ENCODE assay signal across 9 mouse cellular contexts in the genomic region with DNA sequence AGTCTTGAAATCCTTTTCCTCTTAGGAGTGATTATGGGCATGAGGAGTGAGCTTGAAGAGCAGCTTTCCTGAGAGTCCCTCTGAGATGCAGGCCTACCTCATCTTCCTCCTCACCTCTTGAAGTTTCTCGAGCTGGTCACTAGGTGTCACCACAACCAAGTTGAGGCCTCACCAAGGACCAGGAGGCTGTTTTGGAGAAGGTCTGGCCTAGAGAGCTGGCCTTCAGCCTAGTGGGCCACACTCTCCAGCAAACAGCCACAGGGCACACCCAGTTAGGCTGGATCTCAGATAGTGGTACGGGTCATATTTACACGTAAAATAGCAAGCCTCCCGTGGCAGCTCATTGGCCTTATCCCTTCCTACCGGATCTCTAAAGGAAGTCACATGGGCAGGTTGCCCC.
A peak's percentile ranks its signal among the peaks of the same experiment; 100 is the strongest.
DNase-seq lines count a peak whose midpoint lies in the region; ATAC-seq and TF ChIP-seq lines count a peak whose summit lies in the region.
"Had no signal": no experiment of that assay in that cellular context is flagged by ENCODE, and none has a peak within 500 bp of the region (broad histone marks: within the 10 kb centered on the region; RNA-seq: fewer than 3 reads in every experiment).

No protein-coding gene starts in this region.

- peaks cover 64% of the 10 kb centered on the region for H3K27me3 ChIP-seq in midbrain, embryonic 10.5 days (ENCODE audit: low read depth, poor library complexity, severe bottlenecking)
- H3K27me3 ChIP-seq in midbrain, embryonic 15.5 days (replicated peaks): peaks cover 12% of the 10 kb centered on the region; the same call in 1 of the 2 replicates
- H3K27me3 ChIP-seq in kidney, embryonic 14.5 days (ENCODE audit: control insufficient read depth, insufficient read depth, low read length): no peaks in the 10 kb centered on the region; the same call in 1 of the 2 replicates
- no peaks in the 10 kb centered on the region for H3K27me3 ChIP-seq in liver, embryonic 14.5 days (ENCODE audit: control insufficient read depth, insufficient read depth, low read length)

- peak; percentile 57 for TF ChIP-seq CTCF in liver, embryonic 14.5 days (IDR thresholded peaks at IDR 0.05; ENCODE audit: low read depth)

- no peak overlapping the region for H3K27ac ChIP-seq in midbrain, embryonic 10.5 days (replicated peaks)
- no peak overlapping the region for H3K27ac ChIP-seq in midbrain, embryonic 15.5 days
- no peak overlapping the region for H3K27ac ChIP-seq in kidney, embryonic 14.5 days (ENCODE audit: low read depth, low read length)
- H3K27ac ChIP-seq in liver, embryonic 14.5 days: no peak overlapping the region
- H3K27ac ChIP-seq: limb, embryonic 12.5 days had no signal

- H3K9ac ChIP-seq in midbrain, embryonic 15.5 days: no peak overlapping the region
- no peak overlapping the region for H3K9ac ChIP-seq in kidney, embryonic 14.5 days (ENCODE audit: low read depth, low read length)
- no peak overlapping the region for H3K9ac ChIP-seq in liver, embryonic 14.5 days (replicated peaks)
- H3K9ac ChIP-seq: limb, embryonic 12.5 days had no signal

- TF ChIP-seq EP300 in liver, embryonic 14.5 days (IDR thresholded peaks at IDR 0.05; ENCODE audit: low read depth): no peak

- 53% methylated on average over 5 of the region's 5 CpGs for WGBS in midbrain, embryonic 10.5 days
- WGBS in midbrain, embryonic 15.5 days: 59% methylated on average over 5 of the region's 5 CpGs
- 53% methylated on average over 5 of the region's 5 CpGs for WGBS in kidney, embryonic 14.5 days
- 45% methylated on average over 5 of the region's 5 CpGs for WGBS in liver, embryonic 14.5 days (ENCODE audit: insufficient replicate concordance)

- no peak overlapping the region for H3K4me3 ChIP-seq in midbrain, embryonic 10.5 days
- H3K4me3 ChIP-seq in midbrain, embryonic 15.5 days: no peak overlapping the region
- no peak overlapping the region for H3K4me3 ChIP-seq in kidney, embryonic 14.5 days (ENCODE audit: low read length)
- no peak overlapping the region for H3K4me3 ChIP-seq in liver, embryonic 14.5 days (ENCODE audit: insufficient read depth in 1 of 2, low read depth in 2 of 2, low read length in 2 of 2)
- H3K4me3 ChIP-seq: limb, embryonic 12.5 days had no signal

- no peak overlapping the region for H3K4me2 ChIP-seq in midbrain, embryonic 15.5 days
- H3K4me2 ChIP-seq in kidney, embryonic 14.5 days (replicated peaks; ENCODE audit: low read depth, low read length): no peak overlapping the region
- no peak overlapping the region for H3K4me2 ChIP-seq in liver, embryonic 14.5 days (ENCODE audit: low read depth)
- H3K4me2 ChIP-seq: limb, embryonic 12.5 days had no signal

- peaks cover 14% of the 10 kb centered on the region for H3K36me3 ChIP-seq in midbrain, embryonic 10.5 days
- no peaks in the 10 kb centered on the region for H3K36me3 ChIP-seq in midbrain, embryonic 15.5 days (replicated peaks)
- no peaks in the 10 kb centered on the region for H3K36me3 ChIP-seq in kidney, embryonic 14.5 days (ENCODE audit: control insufficient read depth, insufficient read depth, low read length)
- H3K36me3 ChIP-seq in liver, embryonic 14.5 days (replicated peaks; ENCODE audit: control insufficient read depth, insufficient read depth, low read depth): no peaks in the 10 kb centered on the region
- H3K36me3 ChIP-seq: limb, embryonic 12.5 days had no signal

- H3K4me1 ChIP-seq in midbrain, embryonic 10.5 days: peaks cover 74% of the 10 kb centered on the region
- no peaks in the 10 kb centered on the region for H3K4me1 ChIP-seq in midbrain, embryonic 15.5 days
- H3K4me1 ChIP-seq in kidney, embryonic 14.5 days (ENCODE audit: control insufficient read depth, insufficient read depth, low read length): peaks cover 22% of the 10 kb centered on the region; the same call in 1 of the 2 replicates
- H3K4me1 ChIP-seq in liver, embryonic 14.5 days (replicated peaks; ENCODE audit: control insufficient read depth in 2 of 2, insufficient read depth in 2 of 2, low read length in 1 of 2): no peaks in the 10 kb centered on the region

- H3K9me3 ChIP-seq in midbrain, embryonic 10.5 days (replicated peaks): no peaks in the 10 kb centered on the region
- no peaks in the 10 kb centered on the region for H3K9me3 ChIP-seq in midbrain, embryonic 15.5 days
- no peaks in the 10 kb centered on the region for H3K9me3 ChIP-seq in kidney, embryonic 14.5 days (ENCODE audit: control insufficient read depth, low read length)
- H3K9me3 ChIP-seq in liver, embryonic 14.5 days (ENCODE audit: control insufficient read depth, low read length): no peaks in the 10 kb centered on the region
- H3K9me3 ChIP-seq: limb, embryonic 12.5 days had no signal

- no peak for ATAC-seq in midbrain, embryonic 15.5 days (replicated peaks)
- peak; percentile 72; the same call in 1 of the 2 replicates for ATAC-seq in frontal cortex, adult (ENCODE audit: low TSS enrichment)
- 0 out of 2 replicates have a peak, but pooled peaks have one; percentile 44 for ATAC-seq in kidney, embryonic 14.5 days (ENCODE audit: low FRiP score, low TSS enrichment)
- no peak for ATAC-seq in liver, embryonic 14.5 days (ENCODE audit: insufficient read depth)

- peak; percentile 44 for DNase-seq in midbrain, embryonic 10.5 days (ENCODE audit: low spot score)
- peak; percentile 3 for DNase-seq in cerebellum, adult 11 months
- DNase-seq in liver, embryonic 14.5 days (ENCODE audit: low read depth in 3 of 3, low spot score in 3 of 3): no peak
- DNase-seq in right cerebral cortex, postnatal 10 days (ENCODE audit: low spot score in 2 of 2): peak; percentile 63 to 76
- no peak for DNase-seq in spleen, adult 12 weeks (ENCODE audit: low spot score)

Comparison
In these comparisons a context has a peak if more than half of its experiments do, and no peak if none do; other contexts are left out.
1. DNase-seq: peak in midbrain, embryonic 10.5 days (single experiment), cerebellum, adult 11 months (single experiment) and right cerebral cortex, postnatal 10 days (2 of 2); none in liver, embryonic 14.5 days (0 of 3) and spleen, adult 12 weeks (single experiment).
2. ATAC-seq: peak in frontal cortex, adult (single experiment) and kidney, embryonic 14.5 days (single experiment); none in midbrain, embryonic 15.5 days (single experiment) and liver, embryonic 14.5 days (single experiment).